Mouse (Mus musculus): ENCODE data around the gene Hoxc9. TPM values are rescaled to one million over a fixed set of nuclear protein-coding genes. Genes with fewer than 3 reads are reported as not detected.

Gene Hoxc9
- polyA plus RNA-seq, 1 experiment from 2014 or later, result 0.49 TPM

DNA sequence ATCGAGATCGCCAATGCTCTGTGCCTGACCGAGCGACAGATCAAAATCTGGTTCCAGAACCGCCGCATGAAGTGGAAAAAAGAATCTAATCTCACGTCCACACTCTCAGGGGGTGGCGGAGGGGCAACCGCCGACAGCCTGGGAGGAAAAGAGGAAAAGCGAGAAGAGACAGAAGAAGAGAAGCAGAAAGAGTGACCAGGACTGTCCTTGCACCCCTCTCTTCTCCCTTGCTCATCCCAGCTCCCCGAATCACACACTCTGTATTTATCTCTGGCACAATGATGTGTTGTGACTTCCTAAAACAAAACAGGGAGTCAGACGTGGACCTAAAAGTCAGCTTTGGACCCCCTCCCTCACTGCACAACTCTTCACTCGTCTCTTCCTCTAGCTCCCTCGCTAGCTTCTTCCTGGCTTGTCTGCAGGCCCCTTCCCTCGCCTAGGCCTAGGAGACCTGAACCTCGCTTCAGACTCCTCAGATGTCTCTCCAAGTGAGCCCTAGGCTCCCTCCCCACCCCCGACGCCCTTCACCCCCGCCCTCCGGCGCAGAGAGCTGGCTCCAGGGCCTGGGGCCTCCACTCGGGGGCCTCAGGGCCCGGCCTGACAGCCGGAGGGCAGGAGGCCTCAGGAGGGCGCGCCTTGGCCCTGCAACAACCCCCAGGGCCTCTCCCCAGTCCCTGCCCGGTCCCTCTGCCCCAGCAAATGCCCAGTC lies 34.8 kb downstream of the Hoxc9 start:
- Histone ChIP-seq H3K9ac (ENCODE audit: low read depth, low read length) (peak overlapping the region; percentile 71), H3K9me3 (ENCODE audit: control insufficient read depth, low read length) (no peaks in the 10 kb centered on the region), H3K4me2 (ENCODE audit: low read depth, low read length) (peak overlapping the region; percentile 46), H3K27me3 (replicated peaks; ENCODE audit: control insufficient read depth, insufficient read depth, low read length) (peaks cover 84% of the 10 kb centered on the region), H3K4me1 (ENCODE audit: control insufficient read depth, insufficient read depth, low read length) (peaks cover 27% of the 10 kb centered on the region), H3K36me3 (ENCODE audit: control insufficient read depth, insufficient read depth, low read length) (no peaks in the 10 kb centered on the region), H3K27ac (ENCODE audit: low read length) (peak overlapping the region; percentile 80), H3K4me3 (ENCODE audit: low read length) (peak overlapping the region; percentile 48)
- 7% methylated on average over 28 of the region's 28 CpGs for WGBS
- no peak for ATAC-seq

GRCm38 (mm10) chr15:103011928-103012486 lies 35.8 kb downstream of the Hoxc9 start:
- Histone ChIP-seq H3K27ac (ENCODE audit: low read length) (peak overlapping the region; percentile 47; the same call in 1 of the 2 replicates), H3K9ac (ENCODE audit: low read depth, low read length) (peak overlapping the region; percentile 68), H3K4me2 (ENCODE audit: low read depth, low read length) (peak overlapping the region; percentile 52), H3K4me1 (ENCODE audit: control insufficient read depth, insufficient read depth, low read length) (peaks cover 27% of the 10 kb centered on the region), H3K36me3 (ENCODE audit: control insufficient read depth, insufficient read depth, low read length) (no peaks in the 10 kb centered on the region), H3K9me3 (ENCODE audit: control insufficient read depth, low read length) (no peaks in the 10 kb centered on the region), H3K27me3 (replicated peaks; ENCODE audit: control insufficient read depth, insufficient read depth, low read length) (peaks cover 83% of the 10 kb centered on the region), H3K4me3 (ENCODE audit: low read length) (peak overlapping the region; percentile 33)
- 11% methylated on average over 26 of the region's 26 CpGs for WGBS
- ATAC-seq, result no peak

DNA sequence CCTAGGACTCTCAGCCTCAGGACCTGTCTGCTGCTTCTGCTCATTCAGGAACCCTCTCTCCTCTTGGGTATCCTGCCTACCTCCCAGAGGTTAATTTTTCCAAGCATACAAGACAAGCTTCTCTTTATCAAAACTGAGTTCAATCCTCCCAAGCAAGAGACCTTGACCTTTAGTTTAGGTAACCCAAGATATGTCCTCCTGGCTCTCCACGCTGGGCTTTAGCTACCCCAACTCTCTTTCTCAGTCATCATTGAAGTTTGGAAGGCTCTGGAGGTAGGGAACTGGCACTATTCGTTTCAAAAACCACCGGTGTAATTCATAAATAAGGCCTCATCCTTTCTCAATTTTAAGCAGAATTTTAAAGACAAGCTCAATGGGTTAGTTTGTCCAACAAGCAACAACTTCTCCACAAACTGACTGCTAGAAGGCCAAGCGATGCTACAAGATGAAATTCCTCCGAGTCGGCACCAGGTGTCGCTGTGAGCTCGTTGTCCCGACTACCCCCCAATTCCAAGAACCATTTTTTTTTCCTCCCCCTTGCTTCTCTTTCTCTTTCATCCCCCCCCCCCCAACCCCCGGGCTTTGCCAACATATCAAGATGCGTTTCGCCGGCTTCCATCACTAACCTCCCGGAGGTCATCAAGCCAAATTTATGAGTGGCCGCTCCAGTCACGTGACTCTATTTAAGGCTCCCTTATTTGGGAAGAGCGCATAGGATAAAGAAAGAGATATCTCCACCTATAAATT lies 37.2 kb downstream of the Hoxc9 start:
- no peaks in the 10 kb centered on the region for H3K9me3 ChIP-seq (ENCODE audit: control insufficient read depth, low read length)
- 5% methylated on average over 17 of the region's 17 CpGs for WGBS
- peak overlapping the region; percentile 91; the same call in 1 of the 2 replicates for H3K27ac ChIP-seq (ENCODE audit: low read length)
- peaks cover 84% of the 10 kb centered on the region for H3K27me3 ChIP-seq (replicated peaks; ENCODE audit: control insufficient read depth, insufficient read depth, low read length)
- H3K4me2 ChIP-seq (ENCODE audit: low read depth, low read length), result peak overlapping the region; percentile 50
- H3K9ac ChIP-seq (ENCODE audit: low read depth, low read length), result peak overlapping the region; percentile 72; the same call in 1 of the 2 replicates
- peaks cover 25% of the 10 kb centered on the region for H3K4me1 ChIP-seq (ENCODE audit: control insufficient read depth, insufficient read depth, low read length)
- peak; percentile 24; the same call in 1 of the 2 replicates for ATAC-seq
- no peaks in the 10 kb centered on the region for H3K36me3 ChIP-seq (ENCODE audit: control insufficient read depth, insufficient read depth, low read length)
- H3K4me3 ChIP-seq (ENCODE audit: low read length), result peak overlapping the region; percentile 48

GRCm38 (mm10) chr15:103014166-103015008 lies 38.1 kb downstream of the Hoxc9 start:
- H3K4me1 ChIP-seq (ENCODE audit: control insufficient read depth, insufficient read depth, low read length), result peaks cover 23% of the 10 kb centered on the region; the same call in 1 of the 2 replicates
- peak; percentile 49 for ATAC-seq
- peak overlapping the region; percentile 72 for H3K9ac ChIP-seq (ENCODE audit: low read depth, low read length)
- H3K4me3 ChIP-seq (ENCODE audit: low read length), result peak overlapping the region; percentile 48
- H3K27me3 ChIP-seq (replicated peaks; ENCODE audit: control insufficient read depth, insufficient read depth, low read length), result peaks cover 83% of the 10 kb centered on the region
- peak overlapping the region; percentile 50 for H3K4me2 ChIP-seq (ENCODE audit: low read depth, low read length)
- H3K9me3 ChIP-seq (ENCODE audit: control insufficient read depth, low read length), result no peaks in the 10 kb centered on the region
- H3K36me3 ChIP-seq (ENCODE audit: control insufficient read depth, insufficient read depth, low read length), result no peaks in the 10 kb centered on the region
- H3K27ac ChIP-seq (ENCODE audit: low read length), result peak overlapping the region; percentile 91
- WGBS, result under 1% methylated on average over 44 of the region's 57 CpGs

DNA sequence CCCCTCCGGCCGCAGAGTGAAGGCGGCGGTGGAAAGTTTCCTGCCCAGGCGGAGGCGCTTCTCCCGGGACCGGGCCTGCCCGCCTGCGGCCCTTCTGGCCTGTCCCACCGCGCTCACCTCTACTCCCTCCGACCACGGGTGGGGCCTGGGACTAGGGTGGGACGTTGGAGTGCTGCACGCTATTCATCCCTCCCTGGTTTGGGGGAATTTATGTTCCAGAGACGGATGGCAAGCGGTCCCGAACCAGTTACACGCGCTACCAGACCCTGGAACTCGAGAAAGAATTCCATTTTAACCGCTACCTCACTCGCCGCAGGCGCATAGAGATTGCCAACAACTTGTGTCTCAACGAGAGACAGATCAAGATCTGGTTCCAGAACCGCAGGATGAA lies 38.8 kb downstream of the Hoxc9 start:
- WGBS, result 4% methylated on average over 24 of the region's 28 CpGs
- H3K9me3 ChIP-seq (ENCODE audit: control insufficient read depth, low read length), result no peaks in the 10 kb centered on the region
- peak overlapping the region; percentile 72 for H3K9ac ChIP-seq (ENCODE audit: low read depth, low read length)
- H3K36me3 ChIP-seq (ENCODE audit: control insufficient read depth, insufficient read depth, low read length), result no peaks in the 10 kb centered on the region
- peak overlapping the region; percentile 48 for H3K4me3 ChIP-seq (ENCODE audit: low read length)
- peaks cover 21% of the 10 kb centered on the region; the same call in 1 of the 2 replicates for H3K4me1 ChIP-seq (ENCODE audit: control insufficient read depth, insufficient read depth, low read length)
- H3K4me2 ChIP-seq (ENCODE audit: low read depth, low read length), result peak overlapping the region; percentile 50
- H3K27me3 ChIP-seq (replicated peaks; ENCODE audit: control insufficient read depth, insufficient read depth, low read length), result peaks cover 82% of the 10 kb centered on the region
- peak overlapping the region; percentile 91 for H3K27ac ChIP-seq (ENCODE audit: low read length)
- ATAC-seq, result 0 out of 2 replicates have a peak, but pooled peaks have one; percentile 30

DNA sequence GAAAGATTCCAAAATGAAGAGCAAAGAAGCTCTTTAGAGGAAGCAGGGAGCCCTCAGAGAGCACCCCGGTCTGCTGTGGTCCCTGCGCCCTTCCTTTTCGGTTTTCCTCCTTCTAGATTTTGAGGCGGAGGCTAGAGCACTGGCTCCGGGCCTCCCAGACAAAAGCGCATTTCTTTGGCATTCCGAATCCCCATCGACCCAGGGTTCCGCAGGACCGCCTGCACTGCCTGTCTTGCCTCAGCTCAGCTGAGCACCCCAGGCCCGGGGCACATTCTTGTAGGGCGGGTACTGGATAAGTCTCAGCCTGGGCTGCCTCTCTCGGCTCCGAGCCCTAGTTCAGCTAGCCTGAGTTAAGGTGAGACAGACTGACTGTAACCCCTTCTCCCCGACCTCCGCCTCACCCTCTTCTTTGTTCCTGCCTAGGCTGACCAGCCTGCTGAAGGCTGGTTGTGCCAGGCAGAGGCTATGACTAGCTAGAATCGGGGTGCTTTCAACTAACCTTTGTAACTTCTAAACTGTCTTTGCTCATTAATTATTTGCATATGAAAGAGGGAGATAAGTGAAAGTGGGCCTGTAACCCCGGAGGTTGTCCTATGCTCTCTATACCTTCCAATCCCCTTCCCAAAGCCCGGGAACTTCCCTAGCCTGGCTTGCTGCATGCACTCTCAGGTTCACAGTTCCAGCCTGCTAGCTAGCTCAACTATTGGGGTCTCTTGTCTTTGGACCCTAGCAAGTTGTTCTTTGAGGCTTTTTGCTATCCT lies 39.3 kb downstream of the Hoxc9 start:
- WGBS, result 17% methylated on average over 19 of the region's 19 CpGs
- ATAC-seq, result no peak
- H3K27me3 ChIP-seq (replicated peaks; ENCODE audit: control insufficient read depth, insufficient read depth, low read length), result peaks cover 80% of the 10 kb centered on the region

DNA sequence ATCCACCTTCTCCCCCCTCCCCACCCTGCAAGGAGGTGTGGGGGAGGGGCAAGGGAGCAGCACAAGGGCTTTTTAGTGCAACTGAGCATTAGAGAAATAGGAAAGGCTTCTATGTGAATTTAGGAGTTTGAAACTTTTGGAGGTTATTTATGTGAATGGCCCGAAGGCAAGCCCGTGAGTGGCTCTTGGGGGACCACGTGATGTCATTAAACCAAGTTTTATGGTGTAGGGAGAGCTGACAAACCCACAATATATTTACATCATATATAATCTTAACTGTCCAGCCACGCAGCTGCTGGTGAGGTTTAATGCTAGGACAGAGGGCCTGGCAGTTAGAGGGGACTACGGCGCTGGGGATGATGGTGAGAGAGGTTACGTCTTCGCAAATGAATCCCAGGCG lies 42.4 kb downstream of the Hoxc9 start, which contains the start of gene Hoxc4:
Gene Hoxc4 (plus strand): TSS at position 299 of the 400 bp plus-strand sequence.
- 31% methylated on average over 9 of the region's 9 CpGs for WGBS
- Histone ChIP-seq H3K4me3 (ENCODE audit: low read length) (no peak within 1 kb of the TSS), H3K9ac (ENCODE audit: low read depth, low read length) (peak within 1 kb of the TSS; percentile 26; the same call in 1 of the 2 replicates), H3K36me3 (ENCODE audit: control insufficient read depth, insufficient read depth, low read length) (no peaks in the 10 kb centered on the region), H3K27ac (ENCODE audit: low read length) (peak within 1 kb of the TSS; percentile 56), H3K27me3 (replicated peaks; ENCODE audit: control insufficient read depth, insufficient read depth, low read length) (peaks cover 76% of the 10 kb centered on the region), H3K9me3 (ENCODE audit: control insufficient read depth, low read length) (no peaks in the 10 kb centered on the region), H3K4me2 (ENCODE audit: low read depth, low read length) (no peak within 1 kb of the TSS), H3K4me1 (ENCODE audit: control insufficient read depth, insufficient read depth, low read length) (peaks cover 11% of the 10 kb centered on the region; the same call in 1 of the 2 replicates)
- ATAC-seq, result no peak

More for the DNA sequence above, 39.3 kb downstream of the Hoxc9 start:
- Histone ChIP-seq H3K27ac (ENCODE audit: low read length) (peak overlapping the region; percentile 91), H3K9me3 (ENCODE audit: control insufficient read depth, low read length) (no peaks in the 10 kb centered on the region), H3K4me2 (ENCODE audit: low read depth, low read length) (peak overlapping the region; percentile 50), H3K36me3 (ENCODE audit: control insufficient read depth, insufficient read depth, low read length) (no peaks in the 10 kb centered on the region), H3K4me3 (ENCODE audit: low read length) (peak overlapping the region; percentile 48), H3K4me1 (ENCODE audit: control insufficient read depth, insufficient read depth, low read length) (peaks cover 16% of the 10 kb centered on the region; the same call in 1 of the 2 replicates), H3K9ac (ENCODE audit: low read depth, low read length) (peak overlapping the region; percentile 72)

GRCm38 (mm10) chr15:103020899-103021418 lies 44.7 kb downstream of the Hoxc9 start:
- Histone ChIP-seq H3K27me3 (replicated peaks; ENCODE audit: control insufficient read depth, insufficient read depth, low read length) (peaks cover 65% of the 10 kb centered on the region), H3K9me3 (ENCODE audit: control insufficient read depth, low read length) (no peaks in the 10 kb centered on the region), H3K27ac (ENCODE audit: low read length) (no peak overlapping the region), H3K4me3 (ENCODE audit: low read length) (no peak overlapping the region), H3K36me3 (ENCODE audit: control insufficient read depth, insufficient read depth, low read length) (no peaks in the 10 kb centered on the region), H3K4me1 (ENCODE audit: control insufficient read depth, insufficient read depth, low read length) (peaks cover 4% of the 10 kb centered on the region; the same call in 1 of the 2 replicates), H3K4me2 (ENCODE audit: low read depth, low read length) (no peak overlapping the region; the same call in 1 of the 2 replicates), H3K9ac (ENCODE audit: low read depth, low read length) (no peak overlapping the region)
- ATAC-seq, result no peak
- 13% methylated on average over 8 of the region's 8 CpGs for WGBS

Measured in intestine, embryonic 16.5 days (tissue).